Mouse (Mus musculus): ENCODE results near the gene Tlr5.
A peak's percentile ranks its signal among the peaks of the same experiment; 100 is the strongest.

Tlr5 gene

GRCm38 (mm10) chr1:182991002-182991778, 36.6 kb downstream of the Tlr5 start:
- peak; percentile 52 for DNase-seq
